Mouse (Mus musculus): ENCODE data around the gene Acot12. TPM values are rescaled to one million over a fixed set of nuclear protein-coding genes. Genes with fewer than 3 reads are reported as not detected.

Gene Acot12
- total and polyA plus RNA-seq, 2 experiments: 57.1 to 121 TPM

GRCm38 (mm10) chr13:91778092-91778491 lies 36.8 kb downstream of the Acot12 start:
- TF ChIP-seq POLR2A (IDR thresholded peaks at IDR 0.05; ENCODE audit: extremely low read depth, insufficient read depth, low read length) (no peak), CTCF (IDR thresholded peaks at IDR 0.05; ENCODE audit: low read depth, low read length) (no peak)

GRCm38 (mm10) chr13:91779892-91780291 lies 38.6 kb downstream of the Acot12 start:
- Histone ChIP-seq H3K9ac (ENCODE audit: low read depth, low read length) (no peak overlapping the region), H3K36me3 (ENCODE audit: control insufficient read depth, insufficient read depth, low read length) (peaks cover 70% of the 10 kb centered on the region)

More at GRCm38 (mm10) chr13:91778092-91778491, 36.8 kb downstream of the Acot12 start:
- no peak for DNase-seq (ENCODE audit: extremely low read depth, low read depth, low spot score)
- H3K4me3 ChIP-seq (ENCODE audit: insufficient read depth, low read depth, low read length): no peak overlapping the region
- H3K27me3 ChIP-seq (ENCODE audit: control insufficient read depth, insufficient read depth, low read length): no peaks in the 10 kb centered on the region
- H3K36me3 ChIP-seq (ENCODE audit: control insufficient read depth, insufficient read depth, low read length): peaks cover 61% of the 10 kb centered on the region
- no peaks in the 10 kb centered on the region for H3K4me1 ChIP-seq (ENCODE audit: control insufficient read depth, insufficient read depth, low read length)
- whole genome bisulfite sequencing: 88% methylated on average over 5 of the region's 5 CpGs
- H3K79me2 ChIP-seq (ENCODE audit: control insufficient read depth, insufficient read depth, low read length): no peaks in the 10 kb centered on the region
- H3K27ac ChIP-seq (replicated peaks; ENCODE audit: insufficient read depth, low read depth, low read length): no peak overlapping the region
- H3K9ac ChIP-seq (ENCODE audit: low read depth, low read length): no peak overlapping the region

GRCm38 (mm10) chr13:91792035-91792434 lies 50.7 kb downstream of the Acot12 start:
- WGBS: 81% methylated on average over 1 of the region's 1 CpGs
- Histone ChIP-seq H3K9ac (ENCODE audit: low read depth, low read length) (no peak overlapping the region), H3K36me3 (ENCODE audit: control insufficient read depth, insufficient read depth, low read length) (peaks cover 2% of the 10 kb centered on the region; the same call in 1 of the 2 replicates), H3K4me1 (ENCODE audit: control insufficient read depth, insufficient read depth, low read length) (no peaks in the 10 kb centered on the region), H3K4me3 (ENCODE audit: insufficient read depth, low read depth, low read length) (no peak overlapping the region), H3K27ac (replicated peaks; ENCODE audit: insufficient read depth, low read depth, low read length) (no peak overlapping the region), H3K27me3 (ENCODE audit: control insufficient read depth, insufficient read depth, low read length) (no peaks in the 10 kb centered on the region), H3K79me2 (ENCODE audit: control insufficient read depth, insufficient read depth, low read length) (no peaks in the 10 kb centered on the region)
- no peak for TF ChIP-seq POLR2A (IDR thresholded peaks at IDR 0.05; ENCODE audit: extremely low read depth, insufficient read depth, low read length)
- TF ChIP-seq CTCF (IDR thresholded peaks at IDR 0.05; ENCODE audit: low read depth, low read length): no peak
- no peak for DNase-seq (ENCODE audit: extremely low read depth, low read depth, low spot score)

More at GRCm38 (mm10) chr13:91779892-91780291, 38.6 kb downstream of the Acot12 start:
- no peak for TF ChIP-seq CTCF (IDR thresholded peaks at IDR 0.05; ENCODE audit: low read depth, low read length)
- TF ChIP-seq POLR2A (IDR thresholded peaks at IDR 0.05; ENCODE audit: extremely low read depth, insufficient read depth, low read length): no peak
- Histone ChIP-seq H3K4me1 (ENCODE audit: control insufficient read depth, insufficient read depth, low read length) (no peaks in the 10 kb centered on the region), H3K27me3 (ENCODE audit: control insufficient read depth, insufficient read depth, low read length) (no peaks in the 10 kb centered on the region), H3K27ac (replicated peaks; ENCODE audit: insufficient read depth, low read depth, low read length) (no peak overlapping the region), H3K79me2 (ENCODE audit: control insufficient read depth, insufficient read depth, low read length) (no peaks in the 10 kb centered on the region), H3K4me3 (ENCODE audit: insufficient read depth, low read depth, low read length) (no peak overlapping the region)
- DNase-seq (ENCODE audit: extremely low read depth, low read depth, low spot score): no peak

GRCm38 (mm10) chr13:91794926-91795436 lies 53.7 kb downstream of the Acot12 start:
- no peak overlapping the region for H3K9ac ChIP-seq (ENCODE audit: low read depth, low read length)
- H3K79me2 ChIP-seq (ENCODE audit: control insufficient read depth, insufficient read depth, low read length): no peaks in the 10 kb centered on the region
- no peak overlapping the region for H3K4me3 ChIP-seq (ENCODE audit: insufficient read depth, low read depth, low read length)
- peaks cover 25% of the 10 kb centered on the region for H3K36me3 ChIP-seq (ENCODE audit: control insufficient read depth, insufficient read depth, low read length)
- H3K27ac ChIP-seq (replicated peaks; ENCODE audit: insufficient read depth, low read depth, low read length): no peak overlapping the region
- H3K27me3 ChIP-seq (ENCODE audit: control insufficient read depth, insufficient read depth, low read length): no peaks in the 10 kb centered on the region
- TF ChIP-seq POLR2A (IDR thresholded peaks at IDR 0.05; ENCODE audit: extremely low read depth, insufficient read depth, low read length) (no peak), CTCF (IDR thresholded peaks at IDR 0.05; ENCODE audit: low read depth, low read length) (no peak)
- WGBS: 96% methylated on average over 13 of the region's 13 CpGs
- no peaks in the 10 kb centered on the region for H3K4me1 ChIP-seq (ENCODE audit: control insufficient read depth, insufficient read depth, low read length)
- DNase-seq (ENCODE audit: extremely low read depth, low read depth, low spot score): no peak

- TF ChIP-seq POLR2A (IDR thresholded peaks at IDR 0.05; ENCODE audit: extremely low read depth, insufficient read depth, low read length) (no peak), CTCF (IDR thresholded peaks at IDR 0.05; ENCODE audit: low read depth, low read length) (no peak)
- Histone ChIP-seq H3K9ac (ENCODE audit: low read depth, low read length) (no peak overlapping the region), H3K27ac (replicated peaks; ENCODE audit: insufficient read depth, low read depth, low read length) (no peak overlapping the region), H3K79me2 (ENCODE audit: control insufficient read depth, insufficient read depth, low read length) (no peaks in the 10 kb centered on the region), H3K27me3 (ENCODE audit: control insufficient read depth, insufficient read depth, low read length) (no peaks in the 10 kb centered on the region), H3K4me1 (ENCODE audit: control insufficient read depth, insufficient read depth, low read length) (no peaks in the 10 kb centered on the region), H3K4me3 (ENCODE audit: insufficient read depth, low read depth, low read length) (no peak overlapping the region), H3K36me3 (ENCODE audit: control insufficient read depth, insufficient read depth, low read length) (peaks cover 30% of the 10 kb centered on the region)
- 89% methylated on average over 10 of the region's 10 CpGs for WGBS
- DNase-seq (ENCODE audit: extremely low read depth, low read depth, low spot score): no peak
Measured at GRCm38 (mm10) chr13:91795593-91795992, 54.3 kb downstream of the Acot12 start.

GRCm38 (mm10) chr13:91796003-91796402 lies 54.7 kb downstream of the Acot12 start:
- 96% methylated on average over 6 of the region's 6 CpGs for WGBS
- no peak overlapping the region for H3K27ac ChIP-seq (replicated peaks; ENCODE audit: insufficient read depth, low read depth, low read length)
- no peak overlapping the region for H3K9ac ChIP-seq (ENCODE audit: low read depth, low read length)
- H3K79me2 ChIP-seq (ENCODE audit: control insufficient read depth, insufficient read depth, low read length): no peaks in the 10 kb centered on the region
- no peaks in the 10 kb centered on the region for H3K4me1 ChIP-seq (ENCODE audit: control insufficient read depth, insufficient read depth, low read length)
- H3K4me3 ChIP-seq (ENCODE audit: insufficient read depth, low read depth, low read length): no peak overlapping the region
- peaks cover 31% of the 10 kb centered on the region for H3K36me3 ChIP-seq (ENCODE audit: control insufficient read depth, insufficient read depth, low read length)
- TF ChIP-seq CTCF (IDR thresholded peaks at IDR 0.05; ENCODE audit: low read depth, low read length) (no peak), POLR2A (IDR thresholded peaks at IDR 0.05; ENCODE audit: extremely low read depth, insufficient read depth, low read length) (no peak)
- no peaks in the 10 kb centered on the region for H3K27me3 ChIP-seq (ENCODE audit: control insufficient read depth, insufficient read depth, low read length)
- no peak for DNase-seq (ENCODE audit: extremely low read depth, low read depth, low spot score)

All from liver, adult 2 months (tissue).